Mouse (Mus musculus) spleen, postnatal 4 days (tissue): ENCODE measurements around the gene Gm6657.

Experiments used
- DNase-seq, 2 experiments: peaks; one replicate each; pipeline ENCODE4 v3.0.0; 2022; ENCODE audit warnings: low spot score in 2 of 2

Gm6657 gene

DNA sequence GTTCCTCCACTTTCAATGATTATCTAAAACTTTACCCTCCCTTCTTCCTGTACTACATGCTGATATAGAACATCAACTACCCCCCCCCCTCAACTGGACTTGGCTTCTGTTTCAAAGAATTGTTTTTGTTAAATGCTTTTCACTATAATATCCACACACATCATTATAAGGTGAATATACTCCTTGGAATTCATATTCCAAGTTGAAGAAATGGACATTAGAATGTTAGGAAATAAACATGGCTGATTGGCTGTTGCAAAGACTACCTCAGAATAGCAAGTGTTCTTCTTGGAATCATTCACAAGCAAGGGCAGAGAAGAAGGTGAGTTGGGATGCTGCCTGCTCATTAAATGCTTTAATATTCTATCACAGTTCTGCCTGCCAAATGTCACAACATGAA is at the start of gene Gm6657:
TSS of gene Gm6657 (plus strand) at position 301 of the 400 bp plus-strand sequence.
- no peak for DNase-seq

DNA sequence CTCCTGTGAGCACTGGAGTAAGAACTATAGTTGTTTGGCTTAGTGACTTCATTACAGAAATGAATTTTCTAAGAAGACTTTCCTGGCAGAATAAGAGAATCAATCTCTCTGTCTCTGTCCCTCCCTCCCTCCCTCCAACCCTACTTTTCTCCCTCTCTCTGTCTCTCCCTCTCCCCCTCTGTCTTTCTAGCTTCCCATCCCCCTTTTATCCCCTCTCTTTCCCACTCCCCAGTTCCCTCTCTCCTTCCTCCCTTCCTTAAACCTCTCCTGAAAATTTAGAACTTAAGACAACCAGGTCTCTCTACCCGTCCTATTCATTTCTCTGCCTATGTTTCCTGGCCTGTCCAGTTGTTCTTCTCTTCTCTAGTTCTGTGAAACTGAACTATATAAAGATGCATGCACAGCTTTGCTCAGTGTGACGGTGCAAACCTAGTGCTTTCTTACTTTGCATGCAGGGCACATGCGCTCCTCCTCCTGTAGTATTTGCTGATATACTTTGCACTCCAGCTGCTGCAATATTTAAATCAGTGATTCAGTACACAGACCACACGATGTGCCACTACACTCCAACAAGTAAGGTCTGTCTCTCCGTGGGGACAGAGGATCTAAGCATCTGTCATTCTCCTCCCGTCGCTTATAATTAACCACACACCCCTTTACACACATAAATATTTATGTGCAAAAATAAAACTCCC is 40.6 kb upstream of the Gm6657 start:
- DNase-seq = no peak

GRCm38 (mm10) chr12:78170178-78170577 is 23.9 kb upstream of the Gm6657 start:
- no peak for DNase-seq

GRCm38 (mm10) chr12:78173945-78174344 is 20.1 kb upstream of the Gm6657 start:
- DNase-seq = no peak

- no peak for DNase-seq
Observed at GRCm38 (mm10) chr12:78174671-78175070, 19.4 kb upstream of the Gm6657 start.

GRCm38 (mm10) chr12:78181452-78181851 is 12.6 kb upstream of the Gm6657 start:
- no peak for DNase-seq

DNA sequence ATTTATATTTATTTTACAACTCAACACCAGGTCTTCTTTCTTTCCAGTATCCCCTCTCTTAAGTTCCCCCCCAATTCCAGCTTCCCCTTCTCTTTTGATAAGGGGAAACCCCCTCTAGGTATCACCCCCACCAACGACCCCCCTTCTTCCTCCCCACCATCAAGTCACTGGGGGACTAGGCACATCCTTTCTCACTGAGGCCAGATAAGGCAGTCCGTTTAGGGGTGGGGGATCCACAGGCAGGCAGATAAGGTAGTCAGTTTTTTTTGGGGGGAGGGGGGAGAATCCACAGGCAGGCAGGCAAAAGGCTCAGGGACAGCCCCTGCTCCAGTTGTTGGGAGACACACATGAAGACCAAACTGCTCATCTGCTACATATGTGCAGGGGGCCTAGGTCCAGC is 1.3 kb downstream of the Gm6657 start:
- DNase-seq = no peak

- DNase-seq = no peak
Observed at GRCm38 (mm10) chr12:78203646-78204045, 9.6 kb downstream of the Gm6657 start.

- peak; percentile 13 to 64 for DNase-seq
Observed at GRCm38 (mm10) chr12:78205915-78206570, 12.0 kb downstream of the Gm6657 start.

- DNase-seq = no peak
Observed at GRCm38 (mm10) chr12:78206571-78206960, 12.5 kb downstream of the Gm6657 start.

DNA sequence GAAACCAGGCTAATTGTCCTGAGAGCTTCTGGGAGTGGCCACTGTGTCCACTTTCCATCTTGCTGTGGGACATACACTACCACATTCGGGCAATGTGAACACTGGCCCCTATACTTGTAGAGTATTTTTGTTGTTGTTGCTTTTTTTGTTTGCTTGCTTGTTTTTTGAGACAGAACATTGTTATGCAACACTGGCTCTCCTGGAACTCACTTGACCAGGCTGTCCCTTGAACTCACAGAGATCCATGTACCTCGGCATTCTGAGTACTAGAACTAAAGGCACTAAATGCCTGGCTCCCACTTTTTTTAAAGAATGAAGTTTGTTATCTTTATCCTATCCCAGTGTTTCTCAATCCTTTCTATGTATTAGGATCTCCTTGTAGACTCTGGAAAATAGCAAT is 15.8 kb downstream of the Gm6657 start:
- no peak for DNase-seq

GRCm38 (mm10) chr12:78215490-78215889 is 21.4 kb downstream of the Gm6657 start:
- no peak for DNase-seq

GRCm38 (mm10) chr12:78219191-78219825 is 25.3 kb downstream of the Gm6657 start:
- no peak for DNase-seq

- peak in 1 of 2 experiments; percentile 75 for DNase-seq
Observed at GRCm38 (mm10) chr12:78225707-78226518, 31.9 kb downstream of the Gm6657 start, which contains the start of gene Gphn. Gphn (plus strand) TSS chr12:78226379.

GRCm38 (mm10) chr12:78226519-78226875 is 32.5 kb downstream of the Gm6657 start:
- peak; percentile 60 to 85 for DNase-seq

DNA sequence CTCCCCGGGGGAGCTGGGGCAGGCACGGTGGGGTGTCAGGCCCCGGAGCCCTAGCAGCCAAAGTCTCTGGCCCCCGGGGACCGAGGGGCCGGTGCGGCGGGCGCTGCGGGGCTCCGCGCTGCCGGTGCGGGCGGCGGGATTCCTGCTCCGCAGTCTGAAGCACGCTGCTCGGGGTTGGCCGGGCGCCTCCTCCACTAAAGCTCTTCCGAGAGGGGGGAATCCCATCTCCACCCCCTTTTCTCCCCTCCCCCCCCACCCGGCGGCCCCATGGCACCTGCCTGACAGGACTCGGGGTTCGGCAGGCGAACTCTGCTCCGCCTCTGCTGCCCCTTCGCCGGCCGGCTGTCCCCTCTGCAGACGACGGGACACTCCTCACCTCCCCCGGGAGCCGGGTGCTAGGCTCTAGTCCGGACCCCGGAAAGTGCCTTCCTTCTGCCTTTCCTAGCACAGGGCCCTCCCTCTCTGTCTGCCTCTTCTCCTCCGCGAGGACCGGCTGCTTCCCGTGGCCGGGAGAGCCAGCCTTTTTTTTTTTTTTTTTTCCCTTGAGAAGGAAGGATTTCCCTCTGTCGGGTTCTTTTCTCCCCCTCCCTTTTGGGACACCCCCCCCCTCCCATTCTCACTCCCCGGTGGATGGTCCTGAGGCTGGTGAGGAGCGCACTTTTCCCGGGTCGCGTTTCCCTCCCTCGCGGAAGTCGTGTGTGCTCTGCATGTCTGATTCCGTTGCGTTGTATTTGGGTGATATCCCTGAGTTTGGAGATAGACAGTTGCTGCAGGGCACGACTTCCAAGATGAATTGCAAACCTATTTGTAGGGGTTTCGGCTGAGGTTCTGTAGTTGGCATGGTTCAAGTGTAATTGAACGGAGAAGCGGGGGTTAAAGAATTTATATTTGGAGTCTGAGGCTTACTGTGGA is 33.2 kb downstream of the Gm6657 start:
- DNase-seq = peak; percentile 34 to 70

DNA sequence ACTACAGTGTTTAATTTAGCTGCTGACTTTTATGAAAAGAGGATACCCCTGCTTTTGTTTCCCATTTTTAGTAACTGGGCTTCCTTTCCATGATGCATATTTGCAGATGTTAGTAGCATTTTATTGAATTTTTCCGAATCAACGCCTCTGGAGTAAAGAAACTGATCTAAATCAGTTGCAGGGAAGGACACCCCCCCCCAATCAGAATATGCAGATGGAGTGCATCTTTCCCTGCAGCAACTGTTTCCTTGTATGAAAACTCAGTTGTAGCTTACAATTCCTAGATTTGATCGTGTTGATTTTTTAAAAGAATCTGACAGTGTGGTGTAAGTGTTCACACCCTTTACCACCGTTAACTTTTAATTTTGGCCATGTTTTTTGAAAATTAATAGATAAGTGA is 34.1 kb downstream of the Gm6657 start:
- no peak for DNase-seq

GRCm38 (mm10) chr12:78232560-78232959 is 38.5 kb downstream of the Gm6657 start:
- DNase-seq = no peak

GRCm38 (mm10) chr12:78248366-78248765 is 54.3 kb downstream of the Gm6657 start:
- DNase-seq = no peak

- no peak for DNase-seq
Observed at GRCm38 (mm10) chr12:78249151-78249550, 55.1 kb downstream of the Gm6657 start.
